Comparison of ENCODE assay signal across 12 mouse cellular contexts in the genomic region with DNA sequence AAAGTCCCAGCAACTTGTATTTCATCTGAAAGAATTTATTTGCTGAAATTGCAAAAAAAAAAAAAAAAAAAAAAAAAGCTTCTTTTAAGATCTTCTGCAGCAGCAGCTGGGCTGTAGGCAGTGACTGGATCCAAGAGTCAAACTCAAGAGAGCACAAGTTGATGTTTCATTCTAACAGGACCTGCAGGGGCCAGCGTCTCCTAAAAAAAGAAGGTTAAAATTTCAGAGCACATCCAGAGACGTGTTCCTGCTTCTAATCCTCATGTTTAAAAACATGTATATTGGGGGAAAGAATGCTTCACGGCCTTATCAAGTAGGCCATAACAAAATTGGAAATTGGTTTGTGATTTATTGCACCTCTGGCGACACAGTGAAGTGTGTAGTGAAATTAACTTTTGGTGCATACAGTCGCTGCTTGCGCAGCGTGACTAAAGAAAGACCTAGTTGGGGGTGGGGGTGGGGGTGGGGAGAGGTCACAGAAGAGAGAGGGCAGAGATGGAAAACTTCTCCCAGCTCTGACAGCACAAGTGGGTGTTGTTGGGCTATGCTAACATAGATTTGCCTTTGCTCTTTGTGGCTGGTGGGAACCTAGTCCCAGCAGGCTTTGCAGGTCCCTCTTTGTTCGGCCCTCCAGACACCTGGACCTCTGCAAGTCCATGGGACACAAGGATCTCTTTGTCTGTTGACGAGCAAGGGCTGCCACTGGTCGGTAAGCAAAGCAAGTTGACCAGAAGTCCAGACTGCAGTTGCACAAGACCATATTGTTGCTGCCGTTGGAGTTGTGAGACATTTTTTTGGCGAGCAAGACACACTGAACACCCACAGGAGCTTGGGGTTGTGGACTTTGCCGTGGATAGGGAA.
DNase-seq lines count a peak whose midpoint lies in the region; ATAC-seq and TF ChIP-seq lines count a peak whose summit lies in the region.
"Had no signal": no experiment of that assay in that cellular context is flagged by ENCODE, and none has a peak within 500 bp of the region (broad histone marks: within the 10 kb centered on the region; RNA-seq: fewer than 3 reads in every experiment).

No protein-coding gene starts in this region.

- 67% methylated on average over 13 of the region's 13 CpGs for WGBS in heart, adult 2 months
- 42% methylated on average over 13 of the region's 13 CpGs for WGBS in limb, embryonic 13.5 days

- no peak for TF ChIP-seq POLR2A in heart, adult 2 months (IDR thresholded peaks at IDR 0.05; ENCODE audit: insufficient read depth, low read depth, low read length)

- no peak overlapping the region for H3K9ac ChIP-seq in heart, adult 2 months (ENCODE audit: low read depth, low read length)
- no peak overlapping the region for H3K9ac ChIP-seq in limb, embryonic 13.5 days

- TF ChIP-seq CTCF in heart, adult 2 months (IDR thresholded peaks at IDR 0.05) = no peak

- H3K9me3 ChIP-seq in limb, embryonic 13.5 days = no peaks in the 10 kb centered on the region

- no peak overlapping the region for H3K4me2 ChIP-seq in limb, embryonic 13.5 days (replicated peaks)
- H3K4me2 ChIP-seq: liver, embryonic 11.5 days had no signal

- no peak overlapping the region for H3K4me3 ChIP-seq in heart, adult 2 months
- no peak overlapping the region for H3K4me3 ChIP-seq in limb, embryonic 13.5 days

- intact Hi-C loops in heart, adult 2 months (cut with DNase I) = no loop called here
- intact Hi-C loops in left cerebral cortex, postnatal 36 days (cut with DNase I) = no loop called here

- DNase-seq in heart, adult 2 months = peak; percentile 6 to 18
- no peak for DNase-seq in heart, postnatal 4 days
- DNase-seq in right cerebral cortex, postnatal 10 days (ENCODE audit: low spot score in 2 of 2) = peak; percentile 35 to 48
- DNase-seq in right cerebral cortex, postnatal 25 days = no peak
- DNase-seq in testis, postnatal 14 days (ENCODE audit: low spot score) = no peak
- no peak for DNase-seq in left cerebral cortex, postnatal 36 days (ENCODE audit: low spot score in 2 of 2)
- DNase-seq: cerebellum, postnatal 14 days had no signal

- no peaks in the 10 kb centered on the region for H3K27me3 ChIP-seq in heart, adult 2 months (ENCODE audit: control insufficient read depth, insufficient read depth, low read length)
- no peaks in the 10 kb centered on the region for H3K27me3 ChIP-seq in limb, embryonic 13.5 days

- H3K79me2 ChIP-seq in heart, adult 2 months (replicated peaks; ENCODE audit: control insufficient read depth, insufficient read depth, low read length) = no peaks in the 10 kb centered on the region

- no peaks in the 10 kb centered on the region for H3K36me3 ChIP-seq in heart, adult 2 months (ENCODE audit: control insufficient read depth, insufficient read depth, low read length)
- no peaks in the 10 kb centered on the region for H3K36me3 ChIP-seq in limb, embryonic 13.5 days

- ATAC-seq in limb, embryonic 13.5 days (ENCODE audit: low FRiP score, low read depth) = peak; percentile 76
- ATAC-seq in megakaryocyte, adult 5-6 weeks (ENCODE audit: poor library complexity, severe bottlenecking) = no peak
- ATAC-seq: activated CD4-positive, CD25-positive, alpha-beta regulatory T cell, adult 4 months; intestine, embryonic 16.5 days had no signal

- TF ChIP-seq EP300 in heart, adult 2 months (IDR thresholded peaks at IDR 0.05; ENCODE audit: insufficient read depth, low read depth, low read length) = no peak

- no peaks in the 10 kb centered on the region for H3K4me1 ChIP-seq in heart, adult 2 months (ENCODE audit: control insufficient read depth, insufficient read depth, low read length)
- H3K4me1 ChIP-seq in limb, embryonic 13.5 days = peaks cover 21% of the 10 kb centered on the region

- H3K27ac ChIP-seq in heart, adult 2 months = no peak overlapping the region
- H3K27ac ChIP-seq in limb, embryonic 13.5 days = peak overlapping the region; percentile 48; the same call in 1 of the 2 replicates

Comparison
In these comparisons a context has a peak if more than half of its experiments do, and no peak if none do; other contexts are left out.
1. DNase-seq: peak in heart, adult 2 months (2 of 2) and right cerebral cortex, postnatal 10 days (2 of 2); none in heart, postnatal 4 days (single experiment), right cerebral cortex, postnatal 25 days (single experiment), testis, postnatal 14 days (single experiment) and left cerebral cortex, postnatal 36 days (0 of 2).